Mouse (Mus musculus) midbrain, embryonic 14.5 days (tissue): Measurements from ENCODE around the gene F11r. TPM values are rescaled to one million over a fixed set of nuclear protein-coding genes. Genes with fewer than 3 reads are reported as not detected.

Source experiments
- ATAC-seq: fragments of 200-750 bp; cut with Nextera tagmentation; 2 replicates; pipeline ENCODE4 v1.8.0; 2017; ENCODE audit warnings: moderate number of reproducible peaks, moderate library complexity; ENCODE audit not compliant: low FRiP score, low TSS enrichment
- DNase-seq: peaks from one replicate; pipeline ENCODE4 v3.0.0-alpha.2; 2015
- H3K27ac ChIP-seq: fragments of 300-500 bp; sonication (generic); replicated peaks from 2 replicates; pipeline ENCODE4 v1.5.1; 2014; ENCODE audit warnings: mild to moderate bottlenecking, low read depth, low read length, moderate library complexity
- H3K27me3 ChIP-seq: fragments of 300-500 bp; sonication (generic); 2 replicates; pipeline ENCODE4 v1.6.1; 2014; ENCODE audit warnings: low read length, control low read depth, mixed read lengths; ENCODE audit not compliant: control insufficient read depth, insufficient read depth
- H3K36me3 ChIP-seq: fragments of 300-500 bp; sonication (generic); 2 replicates; pipeline ENCODE4 v1.6.1; 2014; ENCODE audit warnings: low read length, control low read depth; ENCODE audit not compliant: control insufficient read depth, insufficient read depth
- H3K4me1 ChIP-seq: fragments of 300-500 bp; sonication (generic); 2 replicates; pipeline ENCODE4 v1.6.1; 2014; ENCODE audit warnings: mild to moderate bottlenecking, antibody characterized with exemption, low read length, control low read depth; ENCODE audit not compliant: control insufficient read depth, insufficient read depth
- H3K4me2 ChIP-seq: fragments of 300-500 bp; sonication (generic); 2 replicates; pipeline ENCODE4 v1.6.1; 2014; ENCODE audit warnings: mild to moderate bottlenecking, low read length, moderate library complexity
- H3K4me3 ChIP-seq: fragments of 300-500 bp; sonication (generic); replicated peaks from 2 replicates; pipeline ENCODE4 v1.5.1; 2014; ENCODE audit warnings: low read depth, low read length
- H3K9ac ChIP-seq: fragments of 300-500 bp; sonication (generic); replicated peaks from 2 replicates; pipeline ENCODE4 v1.6.1; 2014; ENCODE audit warnings: mild to moderate bottlenecking, low read length, moderate library complexity
- H3K9me3 ChIP-seq: fragments of 300-500 bp; sonication (generic); 2 replicates; pipeline ENCODE4 v1.6.1; 2016; ENCODE audit warnings: low read length, control low read depth, mixed read lengths; ENCODE audit not compliant: control insufficient read depth
- WGBS: fragments of 180-500 bp; shearing (Covaris S2); extraction: QIAGEN DNeasy Blood & Tissue Kit; methylation state at CpG from one replicate; pipeline ENCODE4 v1.1.7; 2014; 5-methylcytosine and 5-hydroxymethylcytosine counted together
- polyA plus RNA-seq: library from polyadenylated mRNA; unstranded; fragments of >200 nt; fragmentation: Nextera tagmentation; extraction: Ambion mirVana; gene quantifications from 2 replicates; pipeline ENCODE4 v1.2.1, GENCODE M21; 2014

Gene F11r
- polyA plus RNA-seq, 1 experiment from 2014 or later: 8.1 TPM

GRCm38 (mm10) chr1:171457568-171457967 lies 20.2 kb downstream of the F11r start:
- no peak for DNase-seq
- H3K4me1 ChIP-seq: peaks cover 9% of the 10 kb centered on the region; the same call in 1 of the 2 replicates
- no peaks in the 10 kb centered on the region for H3K27me3 ChIP-seq
- 98% methylated on average over 1 of the region's 1 CpGs for WGBS
- no peaks in the 10 kb centered on the region for H3K36me3 ChIP-seq
- H3K9ac ChIP-seq: no peak overlapping the region
- no peaks in the 10 kb centered on the region for H3K9me3 ChIP-seq
- H3K4me3 ChIP-seq: no peak overlapping the region
- no peak for ATAC-seq
- H3K27ac ChIP-seq: no peak overlapping the region
- no peak overlapping the region for H3K4me2 ChIP-seq

- H3K9me3 ChIP-seq: no peaks in the 10 kb centered on the region
- no peaks in the 10 kb centered on the region for H3K27me3 ChIP-seq
- DNase-seq: peak; percentile 72
- 43% methylated on average over 5 of the region's 5 CpGs for WGBS
- H3K4me2 ChIP-seq: peak overlapping the region; percentile 15
- H3K9ac ChIP-seq: no peak overlapping the region
- no peak for ATAC-seq
- no peaks in the 10 kb centered on the region for H3K36me3 ChIP-seq
- no peak overlapping the region for H3K4me3 ChIP-seq
- H3K4me1 ChIP-seq: peaks cover 9% of the 10 kb centered on the region; the same call in 1 of the 2 replicates
- H3K27ac ChIP-seq: no peak overlapping the region
Observed at GRCm38 (mm10) chr1:171459791-171460190, 22.5 kb downstream of the F11r start.

GRCm38 (mm10) chr1:171460551-171461503 lies 23.5 kb downstream of the F11r start:
- Histone ChIP-seq H3K27ac (no peak overlapping the region), H3K4me1 (peaks cover 9% of the 10 kb centered on the region; the same call in 1 of the 2 replicates), H3K36me3 (no peaks in the 10 kb centered on the region), H3K4me3 (no peak overlapping the region), H3K4me2 (no peak overlapping the region), H3K27me3 (no peaks in the 10 kb centered on the region), H3K9me3 (no peaks in the 10 kb centered on the region), H3K9ac (no peak overlapping the region)
- 93% methylated on average over 22 of the region's 22 CpGs for WGBS
- DNase-seq (no peak), ATAC-seq (peak; percentile 51)

GRCm38 (mm10) chr1:171463133-171463532 lies 25.8 kb downstream of the F11r start:
- H3K36me3 ChIP-seq: no peaks in the 10 kb centered on the region
- no peak overlapping the region for H3K4me3 ChIP-seq
- DNase-seq (no peak), ATAC-seq (no peak)
- H3K27ac ChIP-seq: no peak overlapping the region
- H3K4me2 ChIP-seq: no peak overlapping the region
- WGBS: 91% methylated on average over 3 of the region's 3 CpGs
- no peak overlapping the region for H3K9ac ChIP-seq
- H3K4me1 ChIP-seq: peaks cover 9% of the 10 kb centered on the region; the same call in 1 of the 2 replicates
- H3K27me3 ChIP-seq: no peaks in the 10 kb centered on the region
- no peaks in the 10 kb centered on the region for H3K9me3 ChIP-seq

GRCm38 (mm10) chr1:171465749-171466412 lies 28.5 kb downstream of the F11r start:
- Histone ChIP-seq H3K4me1 (no peaks in the 10 kb centered on the region), H3K4me3 (no peak overlapping the region), H3K27me3 (no peaks in the 10 kb centered on the region), H3K36me3 (no peaks in the 10 kb centered on the region), H3K27ac (no peak overlapping the region), H3K9ac (no peak overlapping the region), H3K9me3 (no peaks in the 10 kb centered on the region), H3K4me2 (no peak overlapping the region)
- 89% methylated on average over 5 of the region's 5 CpGs for WGBS
- no peak for ATAC-seq
- DNase-seq: no peak

GRCm38 (mm10) chr1:171466565-171466964 lies 29.2 kb downstream of the F11r start:
- no peaks in the 10 kb centered on the region for H3K27me3 ChIP-seq
- no peaks in the 10 kb centered on the region for H3K4me1 ChIP-seq
- no peak overlapping the region for H3K4me3 ChIP-seq
- no peak for DNase-seq
- H3K9ac ChIP-seq: no peak overlapping the region
- H3K36me3 ChIP-seq: no peaks in the 10 kb centered on the region
- 89% methylated on average over 4 of the region's 4 CpGs for WGBS
- H3K9me3 ChIP-seq: no peaks in the 10 kb centered on the region
- H3K27ac ChIP-seq: no peak overlapping the region
- ATAC-seq: no peak
- H3K4me2 ChIP-seq: no peak overlapping the region

GRCm38 (mm10) chr1:171469678-171470077 lies 32.3 kb downstream of the F11r start:
- H3K4me2 ChIP-seq: no peak overlapping the region
- no peak for ATAC-seq
- H3K27ac ChIP-seq: no peak overlapping the region
- DNase-seq: no peak
- no peaks in the 10 kb centered on the region for H3K36me3 ChIP-seq
- no peaks in the 10 kb centered on the region for H3K27me3 ChIP-seq
- H3K4me1 ChIP-seq: no peaks in the 10 kb centered on the region
- WGBS: 90% methylated on average over 3 of the region's 3 CpGs
- H3K9me3 ChIP-seq: no peaks in the 10 kb centered on the region
- no peak overlapping the region for H3K4me3 ChIP-seq
- H3K9ac ChIP-seq: no peak overlapping the region

- no peak for ATAC-seq
- WGBS: 26% methylated on average over 7 of the region's 7 CpGs
- Histone ChIP-seq H3K4me3 (no peak overlapping the region), H3K4me2 (no peak overlapping the region), H3K9me3 (no peaks in the 10 kb centered on the region), H3K27me3 (no peaks in the 10 kb centered on the region), H3K4me1 (no peaks in the 10 kb centered on the region), H3K9ac (no peak overlapping the region), H3K36me3 (no peaks in the 10 kb centered on the region), H3K27ac (no peak overlapping the region)
- DNase-seq: peak; percentile 82
Observed at GRCm38 (mm10) chr1:171470371-171470871, 33.1 kb downstream of the F11r start.
